Mouse (Mus musculus): ENCODE results near the gene Me1. TPM values are rescaled to one million over a fixed set of nuclear protein-coding genes. Genes with fewer than 3 reads are reported as not detected.

Gene Me1
- polyA plus RNA-seq, 1 experiment from 2014 or later: 51.6 TPM

DNA sequence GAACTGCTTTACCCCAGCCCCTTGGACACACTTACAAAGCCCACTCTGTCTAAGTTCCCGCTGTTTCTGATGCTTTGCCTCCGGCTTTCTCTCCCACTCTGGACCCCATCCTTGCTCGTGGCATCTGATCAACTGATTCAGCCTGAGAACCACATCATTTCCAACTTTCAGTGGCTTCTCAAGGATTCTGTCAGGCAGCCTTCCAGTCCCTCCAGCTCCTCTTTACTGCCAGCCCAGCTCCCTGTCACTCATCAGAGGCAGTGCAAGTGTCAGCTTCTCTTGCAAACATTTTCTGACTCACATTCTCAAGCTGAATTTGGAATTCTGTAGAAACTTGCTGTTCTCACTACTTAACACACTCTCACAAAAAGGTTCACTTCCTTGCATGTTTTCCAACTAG is 34.5 kb downstream of the Me1 start:
- no peak for TF ChIP-seq CTCF (IDR thresholded peaks at IDR 0.05; ENCODE audit: low read depth)
- no peaks in the 10 kb centered on the region for H3K27me3 ChIP-seq (replicated peaks; ENCODE audit: control insufficient read depth, insufficient read depth, low read length)
- H3K4me2 ChIP-seq (replicated peaks; ENCODE audit: low read depth): no peak overlapping the region
- H3K4me1 ChIP-seq (replicated peaks; ENCODE audit: control insufficient read depth, insufficient read depth, low read length): no peaks in the 10 kb centered on the region
- H3K9me3 ChIP-seq (ENCODE audit: control insufficient read depth): no peaks in the 10 kb centered on the region
- no peak overlapping the region for H3K27ac ChIP-seq (ENCODE audit: low read depth, low read length)
- WGBS: 89% methylated on average over 3 of the region's 3 CpGs
- no peak overlapping the region for H3K4me3 ChIP-seq (ENCODE audit: low read depth, low read length)
- no peaks in the 10 kb centered on the region; the same call in 1 of the 2 replicates for H3K36me3 ChIP-seq (ENCODE audit: control insufficient read depth, insufficient read depth)
- no peak for ATAC-seq
- H3K9ac ChIP-seq (ENCODE audit: low read depth, low read length): no peak overlapping the region

DNA sequence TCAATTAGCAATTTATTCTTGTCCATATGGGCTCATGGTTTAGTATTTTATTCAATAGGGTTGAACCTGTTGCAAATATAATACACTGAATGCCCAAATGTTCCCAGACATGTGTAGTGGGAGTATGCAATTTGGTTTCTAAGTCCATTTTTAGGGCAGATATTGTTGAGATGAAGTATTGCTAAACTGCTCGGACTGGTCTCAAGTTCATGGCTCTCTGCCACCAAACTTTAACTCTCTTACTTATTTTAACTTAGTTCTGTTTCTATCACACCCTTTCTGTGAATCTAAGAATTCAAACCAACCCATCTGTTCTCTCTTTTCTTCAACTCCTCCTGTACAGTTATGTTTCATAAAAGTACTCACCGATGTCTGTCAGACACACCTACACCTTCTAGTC is 35.4 kb downstream of the Me1 start:
- H3K9ac ChIP-seq (ENCODE audit: low read depth, low read length): no peak overlapping the region
- H3K9me3 ChIP-seq (ENCODE audit: control insufficient read depth): no peaks in the 10 kb centered on the region
- 92% methylated on average over 2 of the region's 2 CpGs for WGBS
- TF ChIP-seq CTCF (IDR thresholded peaks at IDR 0.05; ENCODE audit: low read depth): no peak
- H3K4me3 ChIP-seq (ENCODE audit: low read depth, low read length): no peak overlapping the region
- H3K27ac ChIP-seq (ENCODE audit: low read depth, low read length): no peak overlapping the region
- H3K27me3 ChIP-seq (replicated peaks; ENCODE audit: control insufficient read depth, insufficient read depth, low read length): no peaks in the 10 kb centered on the region
- H3K4me2 ChIP-seq (replicated peaks; ENCODE audit: low read depth): no peak overlapping the region
- H3K36me3 ChIP-seq (ENCODE audit: control insufficient read depth, insufficient read depth): no peaks in the 10 kb centered on the region; the same call in 1 of the 2 replicates
- ATAC-seq: no peak
- H3K4me1 ChIP-seq (replicated peaks; ENCODE audit: control insufficient read depth, insufficient read depth, low read length): no peaks in the 10 kb centered on the region

GRCm38 (mm10) chr9:86658347-86658746 is 37.4 kb downstream of the Me1 start:
- Histone ChIP-seq H3K4me1 (replicated peaks; ENCODE audit: control insufficient read depth, insufficient read depth, low read length) (no peaks in the 10 kb centered on the region), H3K4me3 (ENCODE audit: low read depth, low read length) (no peak overlapping the region), H3K36me3 (ENCODE audit: control insufficient read depth, insufficient read depth) (no peaks in the 10 kb centered on the region; the same call in 1 of the 2 replicates), H3K4me2 (replicated peaks; ENCODE audit: low read depth) (no peak overlapping the region), H3K27me3 (replicated peaks; ENCODE audit: control insufficient read depth, insufficient read depth, low read length) (no peaks in the 10 kb centered on the region), H3K9ac (ENCODE audit: low read depth, low read length) (no peak overlapping the region), H3K27ac (ENCODE audit: low read depth, low read length) (no peak overlapping the region), H3K9me3 (ENCODE audit: control insufficient read depth) (no peaks in the 10 kb centered on the region)
- 90% methylated on average over 4 of the region's 4 CpGs for WGBS
- no peak for TF ChIP-seq CTCF (IDR thresholded peaks at IDR 0.05; ENCODE audit: low read depth)
- no peak for ATAC-seq

GRCm38 (mm10) chr9:86652194-86652593 is 43.6 kb downstream of the Me1 start:
- Histone ChIP-seq H3K27ac (ENCODE audit: low read depth, low read length) (no peak overlapping the region), H3K27me3 (replicated peaks; ENCODE audit: control insufficient read depth, insufficient read depth, low read length) (no peaks in the 10 kb centered on the region), H3K9ac (ENCODE audit: low read depth, low read length) (no peak overlapping the region), H3K4me3 (ENCODE audit: low read depth, low read length) (no peak overlapping the region), H3K4me2 (replicated peaks; ENCODE audit: low read depth) (no peak overlapping the region), H3K4me1 (replicated peaks; ENCODE audit: control insufficient read depth, insufficient read depth, low read length) (0 out of 2 replicates have a peak, but pooled peaks cover 2% of the 10 kb centered on the region), H3K36me3 (ENCODE audit: control insufficient read depth, insufficient read depth) (no peaks in the 10 kb centered on the region), H3K9me3 (ENCODE audit: control insufficient read depth) (no peaks in the 10 kb centered on the region)
- no peak for ATAC-seq
- 59% methylated on average over 1 of the region's 1 CpGs for WGBS
- no peak for TF ChIP-seq CTCF (IDR thresholded peaks at IDR 0.05; ENCODE audit: low read depth)

DNA sequence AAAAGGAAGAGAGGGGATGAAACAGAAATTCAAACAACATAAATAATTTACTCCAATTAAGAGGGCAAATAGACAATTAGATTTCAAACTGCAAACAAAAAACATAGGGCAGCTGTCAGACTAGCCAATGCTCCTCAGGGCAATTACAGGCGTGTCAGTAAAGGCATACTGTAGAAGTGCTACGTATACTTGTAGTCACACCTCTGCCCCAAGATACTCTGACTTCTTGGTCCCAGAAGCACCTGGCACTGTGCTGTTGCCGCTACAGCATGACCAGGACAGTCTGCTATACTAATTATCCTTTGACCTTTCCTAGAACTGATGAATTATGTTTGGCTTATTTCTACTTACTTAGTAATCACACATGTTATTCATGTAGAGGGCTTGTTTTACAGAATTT is 44.5 kb downstream of the Me1 start:
- ATAC-seq: no peak
- H3K9ac ChIP-seq (ENCODE audit: low read depth, low read length): no peak overlapping the region
- H3K4me3 ChIP-seq (ENCODE audit: low read depth, low read length): no peak overlapping the region
- 0 out of 2 replicates have a peak, but pooled peaks cover 2% of the 10 kb centered on the region for H3K4me1 ChIP-seq (replicated peaks; ENCODE audit: control insufficient read depth, insufficient read depth, low read length)
- WGBS: 38% methylated on average over 3 of the region's 3 CpGs
- H3K4me2 ChIP-seq (replicated peaks; ENCODE audit: low read depth): no peak overlapping the region
- H3K27ac ChIP-seq (ENCODE audit: low read depth, low read length): no peak overlapping the region
- H3K36me3 ChIP-seq (ENCODE audit: control insufficient read depth, insufficient read depth): no peaks in the 10 kb centered on the region
- no peaks in the 10 kb centered on the region for H3K9me3 ChIP-seq (ENCODE audit: control insufficient read depth)
- no peaks in the 10 kb centered on the region for H3K27me3 ChIP-seq (replicated peaks; ENCODE audit: control insufficient read depth, insufficient read depth, low read length)
- TF ChIP-seq CTCF (IDR thresholded peaks at IDR 0.05; ENCODE audit: low read depth): no peak

DNA sequence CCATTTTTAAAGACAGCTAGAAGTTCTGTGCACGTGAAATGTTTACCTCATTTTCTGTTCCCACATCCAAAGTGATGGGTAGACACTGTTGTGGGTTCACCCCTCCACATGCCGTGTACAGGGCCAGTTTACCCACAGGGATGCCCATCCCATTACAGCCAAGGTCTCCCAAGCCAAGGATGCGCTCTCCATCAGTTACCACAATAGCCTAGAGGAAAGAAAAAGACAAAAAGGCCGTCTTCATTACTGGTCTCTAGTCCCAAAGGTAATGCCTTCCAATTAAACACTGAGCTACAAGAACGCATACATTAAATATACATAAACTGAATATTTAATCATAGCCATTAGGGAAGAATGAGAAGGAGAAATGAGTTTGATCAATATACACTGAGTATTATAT is 44.9 kb downstream of the Me1 start:
- 0 out of 2 replicates have a peak, but pooled peaks cover 2% of the 10 kb centered on the region for H3K4me1 ChIP-seq (replicated peaks; ENCODE audit: control insufficient read depth, insufficient read depth, low read length)
- H3K36me3 ChIP-seq (ENCODE audit: control insufficient read depth, insufficient read depth): no peaks in the 10 kb centered on the region
- WGBS: 90% methylated on average over 5 of the region's 5 CpGs
- no peak for ATAC-seq
- no peaks in the 10 kb centered on the region for H3K27me3 ChIP-seq (replicated peaks; ENCODE audit: control insufficient read depth, insufficient read depth, low read length)
- no peak overlapping the region for H3K9ac ChIP-seq (ENCODE audit: low read depth, low read length)
- TF ChIP-seq CTCF (IDR thresholded peaks at IDR 0.05; ENCODE audit: low read depth): no peak
- H3K27ac ChIP-seq (ENCODE audit: low read depth, low read length): no peak overlapping the region
- H3K9me3 ChIP-seq (ENCODE audit: control insufficient read depth): no peaks in the 10 kb centered on the region
- no peak overlapping the region for H3K4me3 ChIP-seq (ENCODE audit: low read depth, low read length)
- H3K4me2 ChIP-seq (replicated peaks; ENCODE audit: low read depth): no peak overlapping the region
